Mouse (Mus musculus) MEL (cell line): ENCODE data around the gene Krt80. TPM values are rescaled to one million over a fixed set of nuclear protein-coding genes. Genes with fewer than 3 reads are reported as not detected.

Source experiments
- DNase-seq: peaks from one replicate; pipeline ENCODE4 v3.0.0; 2011; ENCODE audit warnings: low read depth, low spot score
- H3K27ac ChIP-seq: 2 replicates; pipeline ENCODE4 v1.5.1; 2012; ENCODE audit warnings: low read depth, mild to moderate bottlenecking, control low read depth, low read length, moderate library complexity; ENCODE audit not compliant: control insufficient read depth
- H3K27me3 ChIP-seq, 2 experiments: fragments of 150-350 bp in 1 of 2; sonication (generic) in 1 of 2; 2 replicates each; pipeline ENCODE4 v1.6.1; 2012; ENCODE audit warnings: low read length in 2 of 2, mild to moderate bottlenecking in 2 of 2, improper control_type of control experiment in 1 of 2, moderate library complexity in 1 of 2; ENCODE audit not compliant: insufficient read depth in 2 of 2, control insufficient read depth in 1 of 2
- H3K36me3 ChIP-seq, 2 experiments: 2 replicates each; pipeline ENCODE4 v1.6.1; 2012 to 2014; ENCODE audit warnings: low read length in 2 of 2, improper control_type of control experiment in 1 of 2, inconsistent platforms in 1 of 2, mild to moderate bottlenecking in 1 of 2; ENCODE audit not compliant: insufficient read depth in 2 of 2, control insufficient read depth in 1 of 2
- H3K4me1 ChIP-seq, 2 experiments: fragments of 150-350 bp in 1 of 2; sonication (generic) in 1 of 2; 2 replicates each; pipeline ENCODE4 v1.6.1; 2012; ENCODE audit warnings: low read length in 2 of 2, improper control_type of control experiment in 1 of 2, mild to moderate bottlenecking in 1 of 2; ENCODE audit not compliant: insufficient read depth in 2 of 2, control insufficient read depth in 1 of 2
- H3K4me3 ChIP-seq, 2 experiments: fragments of 150-350 bp in 1 of 2; sonication (generic) in 1 of 2; 2 replicates each; pipeline ENCODE4 v1.5.1; 2012; ENCODE audit warnings: low read depth in 2 of 2, low read length in 2 of 2, mild to moderate bottlenecking in 2 of 2, moderate library complexity in 2 of 2, control low read depth in 1 of 2, improper control_type of control experiment in 1 of 2; ENCODE audit not compliant: control insufficient read depth in 1 of 2, insufficient read depth in 1 of 2
- H3K79me2 ChIP-seq: 2 replicates; pipeline ENCODE4 v1.6.1; 2012; ENCODE audit warnings: mild to moderate bottlenecking, low read length, moderate library complexity; ENCODE audit not compliant: control insufficient read depth, poor library complexity, insufficient read depth
- H3K9ac ChIP-seq: 2 replicates; pipeline ENCODE4 v1.6.1; 2012; ENCODE audit warnings: low read depth, mild to moderate bottlenecking, control low read depth, low read length, moderate library complexity; ENCODE audit not compliant: control insufficient read depth, poor library complexity, severe bottlenecking
- H3K9me3 ChIP-seq: fragments of 150-350 bp; sonication (generic); replicated peaks from 2 replicates; pipeline ENCODE4 v1.6.1; 2012; ENCODE audit warnings: mild to moderate bottlenecking, low read length, improper control_type of control experiment, moderate library complexity; ENCODE audit not compliant: insufficient read depth
- BHLHE40 ChIP-seq: IDR thresholded peaks from 2 replicates; pipeline ENCODE4 v1.6.1; 2012; ENCODE audit warnings: low read depth, mild to moderate bottlenecking, inconsistent platforms, low read length, improper control_type of control experiment, borderline replicate concordance
- CHD2 ChIP-seq: IDR thresholded peaks from 2 replicates; pipeline ENCODE4 v1.6.1; 2011; ENCODE audit warnings: low read length, improper control_type of control experiment
- CTCF ChIP-seq, 3 experiments: IDR thresholded peaks in 2 of 3; conservative IDR thresholded peaks in 1 of 3; 2 replicates each; pipeline ENCODE4 v1.5.1; 2011 to 2012; ENCODE audit warnings: low read length in 3 of 3, low read depth in 2 of 3, mild to moderate bottlenecking in 2 of 3, improper control_type of control experiment in 1 of 3, inconsistent platforms in 1 of 3, mixed read lengths in 1 of 3, moderate library complexity in 1 of 3; ENCODE audit not compliant: control insufficient read depth in 1 of 3, insufficient read depth in 1 of 3, poor library complexity in 1 of 3, severe bottlenecking in 1 of 3
- E2F4 ChIP-seq: IDR thresholded peaks from 2 replicates; pipeline ENCODE4 v1.6.1; 2011; ENCODE audit warnings: low read depth, low read length, improper control_type of control experiment, borderline replicate concordance
- ELF1 ChIP-seq: IDR thresholded peaks from 2 replicates; pipeline ENCODE4 v1.6.1; 2014; ENCODE audit warnings: low read depth, mild to moderate bottlenecking, inconsistent platforms, low read length, improper control_type of control experiment, moderate library complexity
- GABPA ChIP-seq: IDR thresholded peaks from 2 replicates; pipeline ENCODE4 v1.6.1; 2012; ENCODE audit warnings: low read depth, mild to moderate bottlenecking, inconsistent platforms, low read length, improper control_type of control experiment, moderate library complexity
- GATA1 ChIP-seq: IDR thresholded peaks from 2 replicates; pipeline ENCODE4 v1.6.1; 2011; ENCODE audit warnings: low read depth, low read length, improper control_type of control experiment
- HCFC1 ChIP-seq: IDR thresholded peaks from 2 replicates; pipeline ENCODE4 v1.6.1; 2012; ENCODE audit warnings: low read depth, mild to moderate bottlenecking, inconsistent platforms, low read length, improper control_type of control experiment, moderate library complexity
- KAT2A ChIP-seq: conservative IDR thresholded peaks from 2 replicates; pipeline ENCODE4 v1.6.1; 2012; ENCODE audit warnings: low read depth, low read length, improper control_type of control experiment, inconsistent platforms
- MYB ChIP-seq: IDR thresholded peaks from 2 replicates; pipeline ENCODE4 v1.6.1; 2011; ENCODE audit warnings: mild to moderate bottlenecking, low read depth, low read length, improper control_type of control experiment
- MYC ChIP-seq: IDR thresholded peaks from 2 replicates; pipeline ENCODE4 v1.6.1; 2011; ENCODE audit warnings: low read depth, mild to moderate bottlenecking, low read length, improper control_type of control experiment, moderate library complexity
- NELFE ChIP-seq: IDR thresholded peaks from 2 replicates; pipeline ENCODE4 v1.6.1; 2011; ENCODE audit warnings: low read depth, low read length, improper control_type of control experiment
- NRF1 ChIP-seq: IDR thresholded peaks from 2 replicates; pipeline ENCODE4 v1.6.1; 2014; ENCODE audit warnings: low read depth, mild to moderate bottlenecking, inconsistent platforms, low read length, improper control_type of control experiment, moderate library complexity; ENCODE audit not compliant: poor library complexity, insufficient read depth, severe bottlenecking
- POLR2A ChIP-seq, 2 experiments: IDR thresholded peaks; 2 replicates each; pipeline ENCODE4 v1.6.1; 2011 to 2012; ENCODE audit warnings: low read length in 2 of 2, mild to moderate bottlenecking in 2 of 2, control low read depth in 1 of 2, improper control_type of control experiment in 1 of 2, low read depth in 1 of 2, moderate library complexity in 1 of 2; ENCODE audit not compliant: control insufficient read depth in 1 of 2, insufficient read depth in 1 of 2, poor library complexity in 1 of 2
- POLR2AphosphoS5 ChIP-seq: IDR thresholded peaks from 2 replicates; pipeline ENCODE4 v1.6.1; 2012; ENCODE audit warnings: low read depth, borderline replicate concordance, mild to moderate bottlenecking, inconsistent platforms, low read length, moderate library complexity, mixed read lengths
- RCOR1 ChIP-seq: IDR thresholded peaks from 2 replicates; pipeline ENCODE4 v1.6.1; 2012; ENCODE audit warnings: low read depth, mild to moderate bottlenecking, inconsistent platforms, low read length, improper control_type of control experiment
- TCF12 ChIP-seq: IDR thresholded peaks from 2 replicates; pipeline ENCODE4 v1.6.1; 2014; ENCODE audit warnings: low read depth, mild to moderate bottlenecking, inconsistent platforms, low read length, improper control_type of control experiment, moderate library complexity
- ZKSCAN1 ChIP-seq: IDR thresholded peaks from 2 replicates; pipeline ENCODE4 v1.6.1; 2012; ENCODE audit warnings: low read depth, mild to moderate bottlenecking, inconsistent platforms, low read length, improper control_type of control experiment, moderate library complexity
- ZMIZ1 ChIP-seq: IDR thresholded peaks from 2 replicates; pipeline ENCODE4 v1.6.1; 2012; ENCODE audit warnings: low read depth, mild to moderate bottlenecking, inconsistent platforms, low read length, improper control_type of control experiment, moderate library complexity
- ZNF384 ChIP-seq: IDR thresholded peaks from 2 replicates; pipeline ENCODE4 v1.6.1; 2012; ENCODE audit warnings: low read depth, mild to moderate bottlenecking, inconsistent platforms, low read length, improper control_type of control experiment
- polyA plus RNA-seq, 2 experiments: library from polyadenylated mRNA; stranded (reverse) in 1 of 2; unstranded in 1 of 2; fragments of >175 nt in 1 of 2; fragments of >200 nt in 1 of 2; gene quantifications; 2 replicates each; pipeline versions ENCODE4 v1.2.1 to v1.2.4; 2012; ENCODE audit warnings: low replicate concordance in 2 of 2, low read depth in 1 of 2; ENCODE audit not compliant: insufficient read length in 2 of 2, insufficient read depth in 1 of 2, missing spikeins in 1 of 2
- total RNA-seq: library from RNA; depleted of rRNA; stranded (reverse); fragments of 300-350 nt; gene quantifications from 2 replicates; pipeline ENCODE4 v1.2.3, GENCODE M21; 2012

The Krt80 gene
- total and polyA plus RNA-seq, 3 experiments = not detected

DNA sequence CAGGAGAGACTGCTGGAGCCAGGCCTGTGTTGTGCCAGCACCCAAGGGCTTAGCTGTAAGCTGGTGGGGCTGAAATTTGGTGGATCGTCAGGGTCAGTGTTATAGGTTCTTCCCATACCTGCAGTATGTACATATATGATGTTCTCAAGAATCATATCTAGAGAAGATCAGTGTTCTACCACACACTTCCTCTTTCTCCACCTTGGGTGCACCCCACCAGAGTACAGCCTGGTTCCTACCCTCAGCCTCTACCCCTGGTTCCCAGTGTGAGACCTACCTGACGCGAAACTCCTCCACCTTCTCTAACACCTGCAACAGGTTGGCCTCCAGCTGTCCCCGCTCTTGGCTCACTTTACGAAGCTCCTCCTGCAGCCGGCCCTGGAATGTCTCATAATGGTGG is 6.0 kb downstream of the Krt80 start:
- H3K79me2 ChIP-seq = no peaks in the 10 kb centered on the region
- no peaks in the 10 kb centered on the region for H3K9me3 ChIP-seq
- H3K27me3 ChIP-seq = no peaks in the 10 kb centered on the region
- H3K27ac ChIP-seq = no peak overlapping the region
- H3K4me3 ChIP-seq = no peak overlapping the region
- H3K36me3 ChIP-seq = no peaks in the 10 kb centered on the region
- peak; percentile 25 for DNase-seq
- no peaks in the 10 kb centered on the region for H3K4me1 ChIP-seq
- no peak for TF ChIP-seq RCOR1
- peak; percentile 27; the same call in 1 of the 2 replicates for TF ChIP-seq GATA1
- no peak overlapping the region for H3K9ac ChIP-seq

GRCm38 (mm10) chr15:101362393-101363010 is 7.5 kb downstream of the Krt80 start:
- Histone ChIP-seq H3K9me3 (no peaks in the 10 kb centered on the region), H3K4me3 (no peak overlapping the region), H3K79me2 (no peaks in the 10 kb centered on the region), H3K27me3 (no peaks in the 10 kb centered on the region), H3K36me3 (no peaks in the 10 kb centered on the region), H3K4me1 (no peaks in the 10 kb centered on the region), H3K9ac (no peak overlapping the region), H3K27ac (no peak overlapping the region)
- no peak for DNase-seq
- TF ChIP-seq NRF1 (no peak), POLR2AphosphoS5 (no peak), CHD2 (no peak), TCF12 (no peak), POLR2A (IDR thresholded peaks at IDR 0.05; ENCODE audit: control insufficient read depth in 1 of 2, insufficient read depth in 1 of 2, low read depth in 1 of 2, low read length in 2 of 2, poor library complexity in 1 of 2) (no peak), GABPA (no peak), RCOR1 (no peak), CTCF (IDR thresholded peaks at IDR 0.05 in 2 of 3, conservative IDR thresholded peaks at IDR 0.05 in 1 of 3; ENCODE audit: control insufficient read depth in 1 of 3, insufficient read depth in 1 of 3, low read depth in 2 of 3, low read length in 3 of 3, poor library complexity in 1 of 3, severe bottlenecking in 1 of 3) (no peak), HCFC1 (no peak), NELFE (no peak), KAT2A (no peak), MYB (no peak), ZNF384 (no peak)

DNA sequence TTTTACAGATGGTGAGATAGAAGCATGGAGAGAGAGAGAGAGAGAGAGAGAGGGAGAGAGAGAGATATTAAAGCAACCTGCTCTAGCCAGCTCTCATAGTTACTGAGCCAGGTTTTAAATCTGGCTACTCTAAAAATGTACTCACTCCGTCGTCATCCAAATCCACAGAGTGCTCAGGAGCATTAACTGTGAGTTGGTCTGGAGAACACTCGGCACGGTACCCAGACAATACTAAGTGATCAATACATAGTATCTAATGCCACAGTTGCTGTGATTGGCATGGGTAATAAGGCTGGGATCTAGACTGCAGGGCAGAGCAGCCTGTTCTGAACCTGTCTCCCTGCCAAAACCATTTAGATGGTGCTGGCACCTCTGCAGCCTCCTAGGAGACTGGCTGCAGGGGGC is 14.6 kb downstream of the Krt80 start:
- no peaks in the 10 kb centered on the region for H3K9me3 ChIP-seq
- H3K27me3 ChIP-seq = peaks cover 0 to 2% of the 10 kb centered on the region in 2 experiments; a peak in 1 of 4 replicates

More for the DNA sequence above, 14.6 kb downstream of the Krt80 start:
- Histone ChIP-seq H3K79me2 (no peaks in the 10 kb centered on the region), H3K27ac (no peak overlapping the region), H3K36me3 (no peaks in the 10 kb centered on the region), H3K9ac (no peak overlapping the region), H3K4me3 (no peak overlapping the region), H3K4me1 (no peaks in the 10 kb centered on the region)
- no peak for DNase-seq
- TF ChIP-seq HCFC1 (no peak), MYC (no peak), BHLHE40 (no peak), RCOR1 (no peak), ELF1 (no peak), E2F4 (no peak), ZMIZ1 (no peak), ZNF384 (no peak), ZKSCAN1 (no peak)
